Mouse (Mus musculus): Measurements from ENCODE around the gene Hsd17b7. TPM values are rescaled to one million over a fixed set of nuclear protein-coding genes. Genes with fewer than 3 reads are reported as not detected.

The Hsd17b7 gene
- total RNA-seq (2014; rRNA removed; ENCODE audit: low replicate concordance) (45.6 and 62.4 TPM in 2 replicates), polyA plus RNA-seq (2015; fragmentation: Nextera tagmentation; extraction: Ambion mirVana) (36.9 and 39.4 TPM in 2 replicates)

GRCm38 (mm10) chr1:169968792-169969515 is at the start of gene Hsd17b7:
Hsd17b7 (minus strand) TSS chr1:169969241.
- H3K27ac ChIP-seq (ENCODE audit: low read depth), result peak within 1 kb of the TSS; percentile 90
- H3K36me3 ChIP-seq (replicated peaks; ENCODE audit: control insufficient read depth, insufficient read depth, low read length), result peaks cover 25% of the 10 kb centered on the region
- under 1% methylated on average over 48 of the region's 48 CpGs for WGBS
- DNase-seq (ENCODE audit: low spot score) (peak; percentile 98), ATAC-seq (ENCODE audit: insufficient read depth, low read depth) (peak; percentile 99)
- H3K4me1 ChIP-seq (ENCODE audit: control insufficient read depth, insufficient read depth), result peaks cover 31% of the 10 kb centered on the region
- peak within 1 kb of the TSS; percentile 63 for H3K4me3 ChIP-seq (ENCODE audit: low read depth, low read length)
- H3K9ac ChIP-seq (replicated peaks; ENCODE audit: low read depth, low read length), result peak within 1 kb of the TSS; percentile 57
- H3K27me3 ChIP-seq (ENCODE audit: control insufficient read depth, insufficient read depth, low read length), result no peaks in the 10 kb centered on the region
- no peak; the same call in 1 of the 2 replicates for TF ChIP-seq EP300 (IDR thresholded peaks at IDR 0.05; ENCODE audit: low read depth)
- TF ChIP-seq CTCF (IDR thresholded peaks at IDR 0.05; ENCODE audit: low read depth), result no peak
- peak within 1 kb of the TSS; percentile 87 for H3K4me2 ChIP-seq (ENCODE audit: low read depth, low read length)
- no peaks in the 10 kb centered on the region for H3K9me3 ChIP-seq (replicated peaks; ENCODE audit: control insufficient read depth, low read length)

GRCm38 (mm10) chr1:170014784-170015183 is 45.7 kb upstream of the Hsd17b7 start:
- no peak for TF ChIP-seq EP300 (IDR thresholded peaks at IDR 0.05; ENCODE audit: low read depth)
- no peak for TF ChIP-seq CTCF (IDR thresholded peaks at IDR 0.05; ENCODE audit: low read depth)
- no peaks in the 10 kb centered on the region for H3K36me3 ChIP-seq (replicated peaks; ENCODE audit: control insufficient read depth, insufficient read depth, low read length)
- H3K9ac ChIP-seq (replicated peaks; ENCODE audit: low read depth, low read length), result no peak overlapping the region
- DNase-seq (ENCODE audit: low spot score) (no peak), ATAC-seq (ENCODE audit: insufficient read depth, low read depth) (no peak)
- peaks cover 36% of the 10 kb centered on the region for H3K9me3 ChIP-seq (replicated peaks; ENCODE audit: control insufficient read depth, low read length)
- H3K4me1 ChIP-seq (ENCODE audit: control insufficient read depth, insufficient read depth), result peaks cover 3% of the 10 kb centered on the region
- H3K27me3 ChIP-seq (ENCODE audit: control insufficient read depth, insufficient read depth, low read length), result no peaks in the 10 kb centered on the region
- H3K27ac ChIP-seq (ENCODE audit: low read depth), result no peak overlapping the region
- H3K4me2 ChIP-seq (ENCODE audit: low read depth, low read length), result no peak overlapping the region
- H3K4me3 ChIP-seq (ENCODE audit: low read depth, low read length), result no peak overlapping the region
- WGBS, result 82% methylated on average over 3 of the region's 3 CpGs

- TF ChIP-seq CTCF (IDR thresholded peaks at IDR 0.05; ENCODE audit: low read depth) (no peak), EP300 (IDR thresholded peaks at IDR 0.05; ENCODE audit: low read depth) (no peak)
- peaks cover 11% of the 10 kb centered on the region for H3K4me1 ChIP-seq (ENCODE audit: control insufficient read depth, insufficient read depth)
- DNase-seq (ENCODE audit: low spot score) (no peak), ATAC-seq (ENCODE audit: insufficient read depth, low read depth) (0 out of 2 replicates have a peak, but pooled peaks have one; percentile 25)
- WGBS, result 75% methylated on average over 15 of the region's 15 CpGs
- H3K36me3 ChIP-seq (replicated peaks; ENCODE audit: control insufficient read depth, insufficient read depth, low read length), result no peaks in the 10 kb centered on the region
- no peak overlapping the region for H3K4me2 ChIP-seq (ENCODE audit: low read depth, low read length)
- peak overlapping the region; percentile 50 for H3K27ac ChIP-seq (ENCODE audit: low read depth)
- no peak overlapping the region for H3K9ac ChIP-seq (replicated peaks; ENCODE audit: low read depth, low read length)
- H3K4me3 ChIP-seq (ENCODE audit: low read depth, low read length), result no peak overlapping the region
- H3K27me3 ChIP-seq (ENCODE audit: control insufficient read depth, insufficient read depth, low read length), result no peaks in the 10 kb centered on the region
- 0 out of 2 replicates have a peak, but pooled peaks cover 9% of the 10 kb centered on the region for H3K9me3 ChIP-seq (replicated peaks; ENCODE audit: control insufficient read depth, low read length)
Observed at GRCm38 (mm10) chr1:170010716-170011505, 41.9 kb upstream of the Hsd17b7 start.

GRCm38 (mm10) chr1:170009296-170009695 is 40.3 kb upstream of the Hsd17b7 start:
- Histone ChIP-seq H3K9ac (replicated peaks; ENCODE audit: low read depth, low read length) (no peak overlapping the region), H3K9me3 (replicated peaks; ENCODE audit: control insufficient read depth, low read length) (no peaks in the 10 kb centered on the region), H3K4me2 (ENCODE audit: low read depth, low read length) (no peak overlapping the region), H3K27me3 (ENCODE audit: control insufficient read depth, insufficient read depth, low read length) (no peaks in the 10 kb centered on the region), H3K27ac (ENCODE audit: low read depth) (no peak overlapping the region), H3K4me1 (ENCODE audit: control insufficient read depth, insufficient read depth) (peaks cover 11% of the 10 kb centered on the region), H3K36me3 (replicated peaks; ENCODE audit: control insufficient read depth, insufficient read depth, low read length) (no peaks in the 10 kb centered on the region), H3K4me3 (ENCODE audit: low read depth, low read length) (no peak overlapping the region)
- no peak for TF ChIP-seq CTCF (IDR thresholded peaks at IDR 0.05; ENCODE audit: low read depth)
- no peak for TF ChIP-seq EP300 (IDR thresholded peaks at IDR 0.05; ENCODE audit: low read depth)
- ATAC-seq (ENCODE audit: insufficient read depth, low read depth) (no peak), DNase-seq (ENCODE audit: low spot score) (no peak)
- 82% methylated on average over 1 of the region's 1 CpGs for WGBS

GRCm38 (mm10) chr1:170008432-170009220 is 39.6 kb upstream of the Hsd17b7 start:
- Histone ChIP-seq H3K27ac (ENCODE audit: low read depth) (no peak overlapping the region), H3K27me3 (ENCODE audit: control insufficient read depth, insufficient read depth, low read length) (no peaks in the 10 kb centered on the region), H3K4me2 (ENCODE audit: low read depth, low read length) (no peak overlapping the region), H3K9ac (replicated peaks; ENCODE audit: low read depth, low read length) (no peak overlapping the region), H3K4me1 (ENCODE audit: control insufficient read depth, insufficient read depth) (peaks cover 11% of the 10 kb centered on the region), H3K36me3 (replicated peaks; ENCODE audit: control insufficient read depth, insufficient read depth, low read length) (no peaks in the 10 kb centered on the region), H3K9me3 (replicated peaks; ENCODE audit: control insufficient read depth, low read length) (no peaks in the 10 kb centered on the region), H3K4me3 (ENCODE audit: low read depth, low read length) (no peak overlapping the region)
- 64% methylated on average over 13 of the region's 13 CpGs for WGBS
- TF ChIP-seq CTCF (IDR thresholded peaks at IDR 0.05; ENCODE audit: low read depth), result no peak
- no peak for TF ChIP-seq EP300 (IDR thresholded peaks at IDR 0.05; ENCODE audit: low read depth)
- no peak for ATAC-seq (ENCODE audit: insufficient read depth, low read depth)
- no peak for DNase-seq (ENCODE audit: low spot score)

Measured in heart, postnatal 0 days (tissue).